Mouse (Mus musculus): ENCODE measurements around the gene Gm49776.
A peak's percentile ranks its signal among the peaks of the same experiment; 100 is the strongest.
"Not testable (repeated sequence)": the region's sequence is repeated elsewhere in the genome, so short reads cannot be mapped to it uniquely, and the experiment has no call there.

The Gm49776 gene

DNA sequence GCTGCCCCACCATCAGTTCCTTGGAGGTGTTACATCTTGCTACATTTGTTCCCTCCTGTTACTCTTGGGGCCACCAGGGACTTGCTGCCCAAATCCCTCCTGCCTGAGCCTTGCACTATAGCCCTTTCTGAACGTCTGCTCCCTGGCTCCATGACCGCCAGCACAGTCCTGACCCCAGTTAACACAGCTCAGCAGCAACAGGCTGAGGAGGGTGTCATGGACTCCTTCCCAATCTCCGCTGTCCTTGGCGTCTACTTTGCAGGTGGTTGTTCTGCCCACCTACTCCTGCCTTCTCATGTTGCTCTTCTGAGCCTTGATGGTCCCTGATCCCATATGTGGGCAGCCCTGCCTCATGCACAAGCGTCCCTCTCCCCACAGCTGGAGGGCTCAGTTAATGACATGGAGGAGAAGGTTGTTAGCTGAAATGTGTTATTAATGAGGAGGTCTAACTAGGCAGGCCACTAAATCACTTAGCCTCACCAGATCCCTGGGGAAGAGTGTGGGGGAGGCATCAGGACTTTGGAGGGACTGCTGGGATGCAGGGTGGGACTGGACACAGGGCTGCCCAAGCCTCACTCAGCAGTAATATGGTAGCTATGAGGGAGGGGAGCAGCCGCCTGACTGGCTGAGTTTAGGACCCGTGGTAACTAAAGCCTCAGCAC, 54.6 kb downstream of the Gm49776 start:
- peak; percentile 80 for DNase-seq (ENCODE audit: low read depth, low spot score)

GRCm38 (mm10) chr16:18202061-18202460, 56.1 kb downstream of the Gm49776 start:
- DNase-seq (ENCODE audit: low read depth, low spot score), result no peak

DNA sequence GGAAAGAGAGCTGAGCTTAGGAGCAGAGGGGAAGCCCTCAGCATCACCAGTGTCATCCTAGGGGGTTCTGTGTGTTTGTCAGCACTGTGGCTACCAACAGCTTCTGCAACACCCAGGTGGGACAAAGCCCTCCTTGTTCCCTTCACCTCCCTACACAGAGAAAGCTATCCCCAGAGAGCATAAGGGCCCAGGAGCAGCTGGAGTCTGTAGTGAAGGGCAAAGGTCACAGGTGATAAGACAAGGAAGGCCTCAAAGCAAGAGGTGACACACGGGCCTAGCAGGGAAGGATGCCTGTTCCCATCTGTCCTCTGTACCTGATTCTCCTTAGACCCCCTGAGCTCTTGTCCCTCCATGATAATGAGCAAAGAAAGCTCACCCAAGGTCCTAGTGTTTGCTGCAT, 56.5 kb downstream of the Gm49776 start:
- no peak for DNase-seq (ENCODE audit: low read depth, low spot score)

- no peak for DNase-seq (ENCODE audit: low read depth, low spot score)
These were observed 58.1 kb downstream of the Gm49776 start for GRCm38 (mm10) chr16:18200062-18200461.

- DNase-seq (ENCODE audit: low read depth, low spot score), result no peak
These were observed 59.6 kb downstream of the Gm49776 start for GRCm38 (mm10) chr16:18198365-18199098.

- DNase-seq (ENCODE audit: low read depth, low spot score), result no peak
These were observed 60.2 kb downstream of the Gm49776 start for GRCm38 (mm10) chr16:18197881-18198280.

- not testable (repeated sequence) for DNase-seq (ENCODE audit: low read depth, low spot score)
These were observed 62.6 kb downstream of the Gm49776 start for GRCm38 (mm10) chr16:18195561-18195960.

All from forelimb bud, embryonic 11.5 days (tissue).